Mouse (Mus musculus) intestine, embryonic 16.5 days (tissue): Measurements from ENCODE around the gene Cd96. TPM values are rescaled to one million over a fixed set of nuclear protein-coding genes. Genes with fewer than 3 reads are reported as not detected.
A peak's percentile ranks its signal among the peaks of the same experiment; 100 is the strongest.

Experiments used
- ATAC-seq: fragments of 200-750 bp; cut with Nextera tagmentation; 2 replicates; pipeline ENCODE4 v1.8.0; 2017; ENCODE audit warnings: moderate TSS enrichment, moderate library complexity
- H3K27ac ChIP-seq: fragments of 300-500 bp; sonication (generic); 2 replicates; pipeline ENCODE4 v1.5.1; 2014; ENCODE audit warnings: mild to moderate bottlenecking, low read length
- H3K27me3 ChIP-seq: fragments of 300-500 bp; sonication (generic); replicated peaks from 2 replicates; pipeline ENCODE4 v1.6.1; 2014; ENCODE audit warnings: low read length, control low read depth, mixed read lengths; ENCODE audit not compliant: control insufficient read depth, insufficient read depth
- H3K36me3 ChIP-seq: fragments of 300-500 bp; sonication (generic); 2 replicates; pipeline ENCODE4 v1.6.1; 2014; ENCODE audit warnings: low read length, control low read depth; ENCODE audit not compliant: control insufficient read depth, insufficient read depth
- H3K4me1 ChIP-seq: fragments of 300-500 bp; sonication (generic); 2 replicates; pipeline ENCODE4 v1.6.1; 2014; ENCODE audit warnings: low read length, control low read depth, mixed read lengths; ENCODE audit not compliant: control insufficient read depth, insufficient read depth
- H3K4me2 ChIP-seq: fragments of 300-500 bp; sonication (generic); 2 replicates; pipeline ENCODE4 v1.6.1; 2014; ENCODE audit warnings: low read depth, low read length, control low read depth
- H3K4me3 ChIP-seq: fragments of 300-500 bp; sonication (generic); 2 replicates; pipeline ENCODE4 v1.5.1; 2014; ENCODE audit warnings: mild to moderate bottlenecking, low read length
- H3K9ac ChIP-seq: fragments of 300-500 bp; sonication (generic); 2 replicates; pipeline ENCODE4 v1.6.1; 2014; ENCODE audit warnings: low read depth, low read length
- H3K9me3 ChIP-seq: fragments of 300-500 bp; sonication (generic); 2 replicates; pipeline ENCODE4 v1.6.1; 2016; ENCODE audit warnings: low read length, control low read depth; ENCODE audit not compliant: control insufficient read depth
- WGBS: fragments of 180-500 bp; shearing (Covaris S2); extraction: QIAGEN DNeasy Blood & Tissue Kit; methylation state at CpG from one replicate; pipeline ENCODE4 v1.1.7; 2014; 5-methylcytosine and 5-hydroxymethylcytosine counted together
- polyA plus RNA-seq: library from polyadenylated mRNA; unstranded; fragments of >200 nt; fragmentation: Nextera tagmentation; extraction: Ambion mirVana; gene quantifications from 2 replicates; pipeline ENCODE4 v1.2.1, GENCODE M21; 2015

The Cd96 gene
- polyA plus RNA-seq, 1 experiment from 2014 or later: 0.37 TPM

- ATAC-seq: no peak
- H3K27me3 ChIP-seq: no peaks in the 10 kb centered on the region
- no peak overlapping the region for H3K27ac ChIP-seq
- H3K4me1 ChIP-seq: no peaks in the 10 kb centered on the region
- H3K4me3 ChIP-seq: no peak overlapping the region
- WGBS: 64% methylated on average over 2 of the region's 2 CpGs
- H3K9me3 ChIP-seq: no peaks in the 10 kb centered on the region
- H3K4me2 ChIP-seq: no peak overlapping the region
- no peaks in the 10 kb centered on the region for H3K36me3 ChIP-seq
- no peak overlapping the region for H3K9ac ChIP-seq
Measured at GRCm38 (mm10) chr16:46020396-46020795, 99.7 kb downstream of the Cd96 start.

- Histone ChIP-seq H3K4me1 (no peaks in the 10 kb centered on the region), H3K9ac (no peak overlapping the region), H3K4me2 (no peak overlapping the region), H3K9me3 (no peaks in the 10 kb centered on the region), H3K36me3 (no peaks in the 10 kb centered on the region), H3K27ac (no peak overlapping the region), H3K27me3 (no peaks in the 10 kb centered on the region), H3K4me3 (no peak overlapping the region)
- peak; percentile 67 for ATAC-seq
- 77% methylated on average over 4 of the region's 4 CpGs for WGBS
Measured at GRCm38 (mm10) chr16:46019799-46020198, 100.3 kb downstream of the Cd96 start.

GRCm38 (mm10) chr16:46019359-46019758, 100.7 kb downstream of the Cd96 start:
- no peak overlapping the region for H3K27ac ChIP-seq
- no peak overlapping the region for H3K4me2 ChIP-seq
- WGBS: 61% methylated on average over 1 of the region's 1 CpGs
- no peaks in the 10 kb centered on the region for H3K36me3 ChIP-seq
- no peaks in the 10 kb centered on the region for H3K4me1 ChIP-seq
- no peak overlapping the region for H3K4me3 ChIP-seq
- H3K27me3 ChIP-seq: no peaks in the 10 kb centered on the region
- H3K9ac ChIP-seq: no peak overlapping the region
- ATAC-seq: peak; percentile 42; the same call in 1 of the 2 replicates
- no peaks in the 10 kb centered on the region for H3K9me3 ChIP-seq

GRCm38 (mm10) chr16:46011696-46012095, 108.4 kb downstream of the Cd96 start:
- peaks cover 5% of the 10 kb centered on the region; the same call in 1 of the 2 replicates for H3K4me1 ChIP-seq
- H3K27ac ChIP-seq: no peak overlapping the region
- no peak overlapping the region for H3K4me3 ChIP-seq
- WGBS: 58% methylated on average over 1 of the region's 1 CpGs
- no peaks in the 10 kb centered on the region for H3K9me3 ChIP-seq
- ATAC-seq: no peak
- no peak overlapping the region for H3K4me2 ChIP-seq
- no peaks in the 10 kb centered on the region for H3K27me3 ChIP-seq
- no peaks in the 10 kb centered on the region for H3K36me3 ChIP-seq
- H3K9ac ChIP-seq: no peak overlapping the region

- Histone ChIP-seq H3K4me3 (peak overlapping the region; percentile 66), H3K36me3 (no peaks in the 10 kb centered on the region), H3K4me1 (peaks cover 5% of the 10 kb centered on the region; the same call in 1 of the 2 replicates), H3K27ac (peak overlapping the region; percentile 92), H3K27me3 (no peaks in the 10 kb centered on the region), H3K4me2 (peak overlapping the region; percentile 74), H3K9ac (peak overlapping the region; percentile 68), H3K9me3 (no peaks in the 10 kb centered on the region)
- peak; percentile 69 for ATAC-seq
- 6% methylated on average over 5 of the region's 5 CpGs for WGBS
Measured at GRCm38 (mm10) chr16:46010906-46011220, 109.2 kb downstream of the Cd96 start.

GRCm38 (mm10) chr16:46010153-46010905, 109.7 kb downstream of the Cd96 start, which contains the start of gene Plcxd2:
TSS of gene Plcxd2 (minus strand) at chr16:46010218.
- Histone ChIP-seq H3K9me3 (no peaks in the 10 kb centered on the region), H3K4me1 (peaks cover 5% of the 10 kb centered on the region; the same call in 1 of the 2 replicates), H3K36me3 (no peaks in the 10 kb centered on the region), H3K9ac (peak within 1 kb of the TSS; percentile 74), H3K4me3 (peak within 1 kb of the TSS; percentile 66), H3K4me2 (peak within 1 kb of the TSS; percentile 74), H3K27me3 (no peaks in the 10 kb centered on the region), H3K27ac (peak within 1 kb of the TSS; percentile 92)
- under 1% methylated on average over 39 of the region's 39 CpGs for WGBS
- ATAC-seq: peak; percentile 99

- H3K4me1 ChIP-seq: peaks cover 5% of the 10 kb centered on the region; the same call in 1 of the 2 replicates
- H3K9me3 ChIP-seq: no peaks in the 10 kb centered on the region
- peak overlapping the region; percentile 66 for H3K4me3 ChIP-seq
- no peaks in the 10 kb centered on the region for H3K36me3 ChIP-seq
- H3K4me2 ChIP-seq: peak overlapping the region; percentile 74
- under 1% methylated on average over 13 of the region's 13 CpGs for WGBS
- H3K27me3 ChIP-seq: no peaks in the 10 kb centered on the region
- no peak for ATAC-seq
- peak overlapping the region; percentile 74 for H3K9ac ChIP-seq
- peak overlapping the region; percentile 23; the same call in 1 of the 2 replicates for H3K27ac ChIP-seq
Measured at GRCm38 (mm10) chr16:46009717-46010116, 110.3 kb downstream of the Cd96 start.

GRCm38 (mm10) chr16:46008766-46009165, 111.3 kb downstream of the Cd96 start:
- Histone ChIP-seq H3K4me2 (peak overlapping the region; percentile 74), H3K27me3 (no peaks in the 10 kb centered on the region), H3K4me1 (peaks cover 5% of the 10 kb centered on the region; the same call in 1 of the 2 replicates), H3K9me3 (no peaks in the 10 kb centered on the region), H3K4me3 (no peak overlapping the region), H3K36me3 (no peaks in the 10 kb centered on the region), H3K27ac (no peak overlapping the region), H3K9ac (no peak overlapping the region)
- ATAC-seq: no peak
- WGBS: 64% methylated on average over 3 of the region's 3 CpGs

GRCm38 (mm10) chr16:46008036-46008605, 111.9 kb downstream of the Cd96 start:
- H3K27me3 ChIP-seq: no peaks in the 10 kb centered on the region
- H3K4me2 ChIP-seq: peak overlapping the region; percentile 6
- no peaks in the 10 kb centered on the region for H3K9me3 ChIP-seq
- no peaks in the 10 kb centered on the region for H3K36me3 ChIP-seq
- peaks cover 5% of the 10 kb centered on the region; the same call in 1 of the 2 replicates for H3K4me1 ChIP-seq
- H3K9ac ChIP-seq: no peak overlapping the region
- no peak overlapping the region for H3K27ac ChIP-seq
- H3K4me3 ChIP-seq: no peak overlapping the region
- WGBS: 72% methylated on average over 5 of the region's 5 CpGs
- no peak for ATAC-seq
